Mouse (Mus musculus) heart, embryonic 15.5 days (tissue): Measurements from ENCODE around the gene Kctd4. TPM values are rescaled to one million over a fixed set of nuclear protein-coding genes. Genes with fewer than 3 reads are reported as not detected.
"Not testable (repeated sequence)": the region's sequence is repeated elsewhere in the genome, so short reads cannot be mapped to it uniquely, and the experiment has no call there.

Source experiments
- ATAC-seq: fragments of 200-750 bp; cut with Nextera tagmentation; replicated peaks from 2 replicates; pipeline ENCODE4 v1.8.0; 2017; ENCODE audit warnings: low read depth, moderate TSS enrichment; ENCODE audit not compliant: insufficient number of reproducible peaks, insufficient read depth, low FRiP score
- H3K27ac ChIP-seq: fragments of 300-500 bp; sonication (generic); 2 replicates; pipeline ENCODE4 v1.5.1; 2015; ENCODE audit warnings: mild to moderate bottlenecking, inconsistent platforms
- H3K27me3 ChIP-seq: fragments of 300-500 bp; sonication (generic); 2 replicates; pipeline ENCODE4 v1.6.1; 2015; ENCODE audit warnings: inconsistent platforms
- H3K36me3 ChIP-seq: fragments of 300-500 bp; sonication (generic); 2 replicates; pipeline ENCODE4 v1.6.1; 2015; ENCODE audit warnings: mild to moderate bottlenecking, inconsistent platforms
- H3K4me1 ChIP-seq: fragments of 300-500 bp; sonication (generic); replicated peaks from 2 replicates; pipeline ENCODE4 v1.6.1; 2015; ENCODE audit warnings: inconsistent platforms
- H3K4me2 ChIP-seq: fragments of 300-500 bp; sonication (generic); 2 replicates; pipeline ENCODE4 v1.6.1; 2015; ENCODE audit warnings: inconsistent platforms, mild to moderate bottlenecking, moderate library complexity
- H3K4me3 ChIP-seq: fragments of 300-500 bp; sonication (generic); 2 replicates; pipeline ENCODE4 v1.5.1; 2015; ENCODE audit warnings: mild to moderate bottlenecking, inconsistent platforms
- H3K9ac ChIP-seq: fragments of 300-500 bp; sonication (generic); 2 replicates; pipeline ENCODE4 v1.6.1; 2015; ENCODE audit warnings: mild to moderate bottlenecking, inconsistent platforms
- H3K9me3 ChIP-seq: fragments of 300-500 bp; sonication (generic); replicated peaks from 2 replicates; pipeline ENCODE4 v1.6.1; 2016; ENCODE audit warnings: inconsistent platforms
- WGBS: fragments of 180-500 bp; shearing (Covaris S2); methylation state at CpG from one replicate; pipeline ENCODE4 v1.1.7; 2015; ENCODE audit warnings: mixed read lengths; 5-methylcytosine and 5-hydroxymethylcytosine counted together
- polyA plus RNA-seq: library from polyadenylated mRNA; unstranded; fragments of >200 nt; fragmentation: Nextera tagmentation; extraction: Ambion mirVana; gene quantifications from 2 replicates; pipeline ENCODE4 v1.2.1, GENCODE M21; 2015

Kctd4 gene
- polyA plus RNA-seq = 0.15 and 0.30 TPM in 2 replicates

GRCm38 (mm10) chr14:75954766-75955165 is at the start of gene Kctd4:
TSS of gene Kctd4 (plus strand) at chr14:75955009.
- Histone ChIP-seq H3K36me3 (no peaks in the 10 kb centered on the region), H3K27me3 (no peaks in the 10 kb centered on the region), H3K4me3 (no peak within 1 kb of the TSS), H3K4me1 (no peaks in the 10 kb centered on the region), H3K27ac (no peak within 1 kb of the TSS), H3K9me3 (no peaks in the 10 kb centered on the region), H3K9ac (no peak within 1 kb of the TSS), H3K4me2 (no peak within 1 kb of the TSS)
- WGBS = 83% methylated on average over 7 of the region's 7 CpGs
- no peak for ATAC-seq

GRCm38 (mm10) chr14:75906931-75907330 is 47.9 kb upstream of the Kctd4 start:
- no peaks in the 10 kb centered on the region for H3K27me3 ChIP-seq
- H3K9me3 ChIP-seq = no peaks in the 10 kb centered on the region
- no peaks in the 10 kb centered on the region for H3K4me1 ChIP-seq
- H3K4me2 ChIP-seq = no peak overlapping the region
- peaks cover 16% of the 10 kb centered on the region for H3K36me3 ChIP-seq
- ATAC-seq = no peak
- 89% methylated on average over 8 of the region's 8 CpGs for WGBS
- no peak overlapping the region for H3K27ac ChIP-seq
- H3K4me3 ChIP-seq = no peak overlapping the region
- H3K9ac ChIP-seq = no peak overlapping the region

GRCm38 (mm10) chr14:75911968-75912367 is 42.8 kb upstream of the Kctd4 start:
- Histone ChIP-seq H3K4me3 (no peak overlapping the region), H3K9ac (no peak overlapping the region), H3K36me3 (no peaks in the 10 kb centered on the region), H3K9me3 (no peaks in the 10 kb centered on the region), H3K4me2 (no peak overlapping the region), H3K27ac (no peak overlapping the region), H3K27me3 (no peaks in the 10 kb centered on the region), H3K4me1 (no peaks in the 10 kb centered on the region)
- no peak for ATAC-seq
- WGBS = 89% methylated on average over 6 of the region's 6 CpGs

- no peak for ATAC-seq
- H3K4me3 ChIP-seq = no peak overlapping the region
- H3K27ac ChIP-seq = no peak overlapping the region
- no peaks in the 10 kb centered on the region for H3K27me3 ChIP-seq
- no peaks in the 10 kb centered on the region for H3K36me3 ChIP-seq
- no peaks in the 10 kb centered on the region for H3K4me1 ChIP-seq
- no peak overlapping the region for H3K9ac ChIP-seq
- H3K4me2 ChIP-seq = no peak overlapping the region
- H3K9me3 ChIP-seq = no peaks in the 10 kb centered on the region
- WGBS = 91% methylated on average over 2 of the region's 2 CpGs
These were observed 42.1 kb upstream of the Kctd4 start for GRCm38 (mm10) chr14:75912665-75913064.

GRCm38 (mm10) chr14:75923314-75924052 is 31.3 kb upstream of the Kctd4 start:
- no peaks in the 10 kb centered on the region for H3K27me3 ChIP-seq
- H3K4me3 ChIP-seq = no peak overlapping the region
- ATAC-seq = no peak
- WGBS = 89% methylated on average over 1 of the region's 1 CpGs
- no peak overlapping the region for H3K9ac ChIP-seq
- H3K36me3 ChIP-seq = no peaks in the 10 kb centered on the region
- H3K9me3 ChIP-seq = no peaks in the 10 kb centered on the region
- H3K4me1 ChIP-seq = no peaks in the 10 kb centered on the region
- no peak overlapping the region for H3K4me2 ChIP-seq
- H3K27ac ChIP-seq = no peak overlapping the region

- not testable (repeated sequence) for H3K27ac ChIP-seq, H3K27me3 ChIP-seq, H3K4me3 ChIP-seq, H3K4me2 ChIP-seq, H3K9ac ChIP-seq, ATAC-seq, H3K4me1 ChIP-seq, H3K36me3 ChIP-seq, H3K9me3 ChIP-seq
- WGBS = 84% methylated on average over 8 of the region's 8 CpGs
These were observed 25.1 kb upstream of the Kctd4 start for GRCm38 (mm10) chr14:75929713-75930112.

- Histone ChIP-seq H3K9me3 (no peaks in the 10 kb centered on the region), H3K9ac (no peak overlapping the region), H3K36me3 (no peaks in the 10 kb centered on the region), H3K4me2 (no peak overlapping the region), H3K4me1 (no peaks in the 10 kb centered on the region), H3K27ac (no peak overlapping the region), H3K4me3 (no peak overlapping the region), H3K27me3 (no peaks in the 10 kb centered on the region)
- ATAC-seq = no peak
- WGBS = 95% methylated on average over 23 of the region's 23 CpGs
These were observed 23.5 kb upstream of the Kctd4 start for GRCm38 (mm10) chr14:75931266-75931665.

GRCm38 (mm10) chr14:75934359-75934758 is 20.4 kb upstream of the Kctd4 start:
- Histone ChIP-seq H3K4me1 (no peaks in the 10 kb centered on the region), H3K27ac (no peak overlapping the region), H3K4me2 (no peak overlapping the region), H3K36me3 (no peaks in the 10 kb centered on the region), H3K9ac (no peak overlapping the region), H3K4me3 (no peak overlapping the region), H3K27me3 (no peaks in the 10 kb centered on the region), H3K9me3 (no peaks in the 10 kb centered on the region)
- WGBS = 78% methylated on average over 2 of the region's 2 CpGs
- no peak for ATAC-seq

- Histone ChIP-seq H3K9me3 (no peaks in the 10 kb centered on the region), H3K4me1 (no peaks in the 10 kb centered on the region), H3K27ac (no peak overlapping the region), H3K4me3 (no peak overlapping the region), H3K27me3 (no peaks in the 10 kb centered on the region), H3K9ac (no peak overlapping the region), H3K36me3 (no peaks in the 10 kb centered on the region), H3K4me2 (no peak overlapping the region)
- no peak for ATAC-seq
- WGBS = 68% methylated on average over 1 of the region's 1 CpGs
These were observed 17.1 kb upstream of the Kctd4 start for GRCm38 (mm10) chr14:75937714-75938113.

GRCm38 (mm10) chr14:75941500-75941899 is 13.3 kb upstream of the Kctd4 start:
- Histone ChIP-seq H3K36me3 (no peaks in the 10 kb centered on the region), H3K27me3 (no peaks in the 10 kb centered on the region), H3K4me3 (no peak overlapping the region), H3K27ac (no peak overlapping the region), H3K9me3 (no peaks in the 10 kb centered on the region), H3K9ac (no peak overlapping the region), H3K4me1 (no peaks in the 10 kb centered on the region), H3K4me2 (no peak overlapping the region)
- 90% methylated on average over 1 of the region's 1 CpGs for WGBS
- ATAC-seq = no peak

- Histone ChIP-seq H3K36me3 (no peaks in the 10 kb centered on the region), H3K27me3 (no peaks in the 10 kb centered on the region), H3K9me3 (no peaks in the 10 kb centered on the region), H3K4me3 (no peak overlapping the region), H3K4me1 (no peaks in the 10 kb centered on the region), H3K4me2 (no peak overlapping the region), H3K9ac (no peak overlapping the region), H3K27ac (no peak overlapping the region)
- no peak for ATAC-seq
- 96% methylated on average over 3 of the region's 3 CpGs for WGBS
These were observed 12.4 kb upstream of the Kctd4 start for GRCm38 (mm10) chr14:75942365-75942764.

GRCm38 (mm10) chr14:75947674-75948073 is 7.1 kb upstream of the Kctd4 start:
- Histone ChIP-seq H3K9me3 (no peaks in the 10 kb centered on the region), H3K36me3 (no peaks in the 10 kb centered on the region), H3K4me3 (no peak overlapping the region), H3K4me2 (no peak overlapping the region), H3K27ac (no peak overlapping the region), H3K9ac (no peak overlapping the region), H3K27me3 (no peaks in the 10 kb centered on the region), H3K4me1 (no peaks in the 10 kb centered on the region)
- 54% methylated on average over 3 of the region's 3 CpGs for WGBS
- ATAC-seq = no peak
